Mouse (Mus musculus): ENCODE data around the gene Gm49320.
A peak's percentile ranks its signal among the peaks of the same experiment; 100 is the strongest.

Gene Gm49320

GRCm38 (mm10) chr8:4237814-4238433 is 741 bp upstream of the Gm49320 start:
- Histone ChIP-seq H3K27me3 (ENCODE audit: insufficient read depth, low read length) (peaks cover 26% of the 10 kb centered on the region), H3K9me3 (ENCODE audit: low read length) (no peaks in the 10 kb centered on the region), H3K4me1 (replicated peaks; ENCODE audit: low read depth, low read length) (peaks cover 43% of the 10 kb centered on the region), H3K36me3 (ENCODE audit: insufficient read depth, low read length) (peaks cover 35% of the 10 kb centered on the region), H3K4me3 (replicated peaks; ENCODE audit: low read length) (peak overlapping the region; percentile 88)
- TF ChIP-seq NANOG (IDR thresholded peaks at IDR 0.05; ENCODE audit: borderline replicate concordance, low read length) (no peak), CTCF (conservative IDR thresholded peaks at IDR 0.05; ENCODE audit: low read length) (no peak), POU5F1 (IDR thresholded peaks at IDR 0.05; ENCODE audit: borderline replicate concordance, low read length) (no peak)

DNA sequence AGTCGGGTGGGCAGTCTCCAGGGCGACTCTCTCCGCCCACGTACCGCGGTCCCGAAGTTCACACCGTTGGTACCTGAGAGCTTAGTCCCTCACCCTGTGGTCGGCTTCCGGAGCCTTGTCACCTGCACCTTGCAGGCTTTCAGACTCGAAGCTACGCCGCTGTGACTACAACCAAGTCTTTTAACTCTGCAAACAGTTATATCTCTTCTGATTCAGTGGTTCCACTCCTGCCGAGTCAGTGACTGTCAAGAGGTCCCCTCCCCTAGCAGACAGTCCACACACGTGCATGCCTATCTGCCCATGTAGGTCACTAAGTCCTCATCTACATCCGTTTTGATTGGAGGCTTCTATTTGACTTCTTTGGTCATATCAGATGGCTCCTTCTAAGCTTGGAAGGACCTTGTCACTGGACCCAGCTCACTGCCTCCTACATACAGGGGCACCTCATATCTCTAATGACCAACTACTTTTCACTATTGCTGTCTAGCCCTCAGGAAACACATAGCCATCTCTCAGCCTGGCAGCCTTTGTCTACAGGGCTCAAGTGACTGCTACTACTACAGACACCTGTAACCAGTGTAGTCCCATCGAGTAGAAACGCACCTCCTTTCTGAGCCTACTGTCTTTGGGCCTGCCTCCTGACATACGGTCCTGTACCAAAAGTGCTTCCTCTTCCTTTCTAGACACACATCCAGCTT is 677 bp downstream of the Gm49320 start:
- Histone ChIP-seq H3K9me3 (ENCODE audit: low read length) (no peaks in the 10 kb centered on the region), H3K4me3 (replicated peaks; ENCODE audit: low read length) (peak overlapping the region; percentile 88)

DNA sequence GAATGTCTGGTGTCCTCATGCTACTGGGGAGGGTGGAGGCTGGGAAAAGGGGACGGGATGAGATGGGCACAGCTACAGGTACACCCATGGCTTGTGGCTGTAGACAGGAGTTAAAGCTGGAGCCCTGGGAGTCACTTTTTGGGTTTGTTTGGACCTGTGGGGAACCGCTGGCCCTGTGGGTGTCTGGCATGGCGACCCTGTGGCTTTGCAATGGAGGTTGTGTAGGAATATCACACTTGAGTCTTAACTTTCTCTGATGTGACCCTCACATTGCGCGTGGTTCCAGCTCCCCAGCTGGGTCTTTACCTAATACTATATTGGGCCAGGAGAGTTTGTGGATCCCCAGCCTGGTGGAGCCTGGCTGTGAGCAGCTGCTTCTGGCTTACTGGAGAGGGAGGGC is 6.4 kb downstream of the Gm49320 start:
- H3K4me1 ChIP-seq (replicated peaks; ENCODE audit: low read depth, low read length): peaks cover 61% of the 10 kb centered on the region
- TF ChIP-seq POU5F1 (IDR thresholded peaks at IDR 0.05; ENCODE audit: borderline replicate concordance, low read length) (no peak), CTCF (conservative IDR thresholded peaks at IDR 0.05; ENCODE audit: low read length) (no peak), NANOG (IDR thresholded peaks at IDR 0.05; ENCODE audit: borderline replicate concordance, low read length) (no peak)
- peaks cover 79% of the 10 kb centered on the region for H3K36me3 ChIP-seq (ENCODE audit: insufficient read depth, low read length)
- H3K4me3 ChIP-seq (replicated peaks; ENCODE audit: low read length): no peak overlapping the region
- no peaks in the 10 kb centered on the region for H3K9me3 ChIP-seq (ENCODE audit: low read length)
- H3K27me3 ChIP-seq (ENCODE audit: insufficient read depth, low read length): peaks cover 10% of the 10 kb centered on the region

More for the DNA sequence above, 677 bp downstream of the Gm49320 start:
- no peak for TF ChIP-seq NANOG (IDR thresholded peaks at IDR 0.05; ENCODE audit: borderline replicate concordance, low read length)
- TF ChIP-seq POU5F1 (IDR thresholded peaks at IDR 0.05; ENCODE audit: borderline replicate concordance, low read length): no peak
- no peak for TF ChIP-seq CTCF (conservative IDR thresholded peaks at IDR 0.05; ENCODE audit: low read length)
- peaks cover 19% of the 10 kb centered on the region for H3K27me3 ChIP-seq (ENCODE audit: insufficient read depth, low read length)
- H3K4me1 ChIP-seq (replicated peaks; ENCODE audit: low read depth, low read length): peaks cover 47% of the 10 kb centered on the region
- H3K36me3 ChIP-seq (ENCODE audit: insufficient read depth, low read length): peaks cover 49% of the 10 kb centered on the region

GRCm38 (mm10) chr8:4245737-4246136 is 7.1 kb downstream of the Gm49320 start:
- no peaks in the 10 kb centered on the region for H3K9me3 ChIP-seq (ENCODE audit: low read length)
- peaks cover 13% of the 10 kb centered on the region for H3K27me3 ChIP-seq (ENCODE audit: insufficient read depth, low read length)
- peaks cover 72% of the 10 kb centered on the region for H3K36me3 ChIP-seq (ENCODE audit: insufficient read depth, low read length)
- H3K4me1 ChIP-seq (replicated peaks; ENCODE audit: low read depth, low read length): peaks cover 61% of the 10 kb centered on the region
- H3K4me3 ChIP-seq (replicated peaks; ENCODE audit: low read length): no peak overlapping the region
- TF ChIP-seq POU5F1 (IDR thresholded peaks at IDR 0.05; ENCODE audit: borderline replicate concordance, low read length) (no peak), CTCF (conservative IDR thresholded peaks at IDR 0.05; ENCODE audit: low read length) (no peak), NANOG (IDR thresholded peaks at IDR 0.05; ENCODE audit: borderline replicate concordance, low read length) (no peak)

DNA sequence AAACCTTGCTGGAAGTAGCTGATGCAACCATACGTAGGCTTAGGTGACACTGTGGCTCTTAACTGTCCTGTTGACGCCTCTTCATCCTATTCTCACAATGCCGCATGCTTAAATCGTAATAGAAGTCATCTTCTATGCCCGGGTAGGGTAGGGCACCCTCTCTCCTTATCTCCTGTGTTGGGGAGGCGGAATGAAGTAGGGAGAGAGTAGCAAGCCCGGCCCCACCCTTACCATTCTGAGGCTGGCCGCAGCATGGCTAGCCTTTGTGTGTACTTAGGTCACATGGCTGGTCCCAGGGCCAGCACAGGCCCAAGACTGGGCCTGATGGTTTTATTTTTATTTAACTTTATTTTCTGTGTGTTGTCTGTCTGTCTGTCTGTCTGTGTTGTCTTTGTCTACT is 8.6 kb downstream of the Gm49320 start:
- no peak overlapping the region for H3K4me3 ChIP-seq (replicated peaks; ENCODE audit: low read length)
- H3K9me3 ChIP-seq (ENCODE audit: low read length): no peaks in the 10 kb centered on the region
- peaks cover 57% of the 10 kb centered on the region for H3K36me3 ChIP-seq (ENCODE audit: insufficient read depth, low read length)
- peaks cover 13% of the 10 kb centered on the region for H3K27me3 ChIP-seq (ENCODE audit: insufficient read depth, low read length)
- peaks cover 72% of the 10 kb centered on the region for H3K4me1 ChIP-seq (replicated peaks; ENCODE audit: low read depth, low read length)
- TF ChIP-seq NANOG (IDR thresholded peaks at IDR 0.05; ENCODE audit: borderline replicate concordance, low read length) (no peak), POU5F1 (IDR thresholded peaks at IDR 0.05; ENCODE audit: borderline replicate concordance, low read length) (no peak), CTCF (conservative IDR thresholded peaks at IDR 0.05; ENCODE audit: low read length) (no peak)

DNA sequence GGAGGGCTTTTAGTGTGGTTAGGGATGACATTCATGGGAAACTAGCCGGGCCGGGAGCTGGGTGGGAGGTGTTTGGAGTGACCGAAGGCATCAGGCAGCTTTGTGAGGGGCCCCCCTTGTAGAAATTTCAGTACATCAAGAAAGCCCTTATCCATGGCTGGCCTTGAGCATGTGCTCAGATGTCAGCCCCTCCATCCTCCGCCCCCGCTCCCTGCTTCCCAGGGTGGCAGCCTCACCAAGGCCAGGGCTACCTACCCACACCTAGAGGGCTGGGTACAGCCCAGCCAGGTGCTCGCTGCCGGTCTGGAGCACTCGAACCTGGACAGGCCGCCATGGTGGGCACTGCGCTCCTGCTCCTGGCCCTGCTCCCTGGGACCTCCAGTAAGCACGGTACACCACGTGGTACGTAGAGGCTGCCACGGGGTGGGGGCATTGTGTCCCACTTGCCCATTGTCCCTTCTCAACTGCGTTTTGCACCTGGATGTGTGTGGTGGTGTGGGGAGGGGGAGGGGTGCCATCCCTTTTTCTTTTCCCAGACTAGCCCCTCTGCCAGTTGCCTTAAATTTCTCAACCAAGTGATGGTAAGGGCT is 9.4 kb downstream of the Gm49320 start, which contains the start of gene Tgfbr3l:
Gene Tgfbr3l (plus strand): TSS at position 264 of the 590 bp plus-strand sequence.
- H3K4me1 ChIP-seq (replicated peaks; ENCODE audit: low read depth, low read length): peaks cover 69% of the 10 kb centered on the region
- peaks cover 13% of the 10 kb centered on the region for H3K27me3 ChIP-seq (ENCODE audit: insufficient read depth, low read length)
- H3K4me3 ChIP-seq (replicated peaks; ENCODE audit: low read length): peak within 1 kb of the TSS; percentile 71
- H3K36me3 ChIP-seq (ENCODE audit: insufficient read depth, low read length): peaks cover 49% of the 10 kb centered on the region
- TF ChIP-seq POU5F1 (IDR thresholded peaks at IDR 0.05; ENCODE audit: borderline replicate concordance, low read length) (no peak), CTCF (conservative IDR thresholded peaks at IDR 0.05; ENCODE audit: low read length) (no peak), NANOG (IDR thresholded peaks at IDR 0.05; ENCODE audit: borderline replicate concordance, low read length) (no peak)
- no peaks in the 10 kb centered on the region for H3K9me3 ChIP-seq (ENCODE audit: low read length)

DNA sequence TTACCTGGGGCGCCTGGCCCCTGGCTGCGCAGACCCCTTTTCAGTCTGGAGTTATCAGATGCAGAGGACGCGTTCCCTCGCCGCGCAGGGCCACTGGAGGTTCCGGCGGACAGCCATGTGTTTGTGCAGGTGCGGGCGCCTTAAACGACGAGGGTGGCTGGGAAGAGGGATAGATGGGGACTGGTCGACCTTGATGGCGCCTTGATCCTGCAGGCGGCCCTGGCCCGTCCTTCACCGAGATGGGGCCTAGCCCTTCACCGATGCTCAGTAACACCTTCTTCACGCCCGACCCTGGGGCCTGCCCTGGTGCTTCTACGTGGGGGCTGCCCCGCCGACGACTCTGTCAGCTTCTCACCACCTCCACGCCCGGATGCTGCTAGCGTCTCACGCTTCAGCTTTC is 10.5 kb downstream of the Gm49320 start:
- peak overlapping the region; percentile 71 for H3K4me3 ChIP-seq (replicated peaks; ENCODE audit: low read length)
- peaks cover 74% of the 10 kb centered on the region for H3K4me1 ChIP-seq (replicated peaks; ENCODE audit: low read depth, low read length)
- H3K27me3 ChIP-seq (ENCODE audit: insufficient read depth, low read length): peaks cover 13% of the 10 kb centered on the region
- TF ChIP-seq NANOG (IDR thresholded peaks at IDR 0.05; ENCODE audit: borderline replicate concordance, low read length) (no peak), CTCF (conservative IDR thresholded peaks at IDR 0.05; ENCODE audit: low read length) (no peak), POU5F1 (IDR thresholded peaks at IDR 0.05; ENCODE audit: borderline replicate concordance, low read length) (no peak)
- no peaks in the 10 kb centered on the region for H3K9me3 ChIP-seq (ENCODE audit: low read length)
- peaks cover 38% of the 10 kb centered on the region for H3K36me3 ChIP-seq (ENCODE audit: insufficient read depth, low read length)

GRCm38 (mm10) chr8:4250306-4250970 is 11.8 kb downstream of the Gm49320 start:
- H3K4me3 ChIP-seq (replicated peaks; ENCODE audit: low read length): peak overlapping the region; percentile 71
- H3K4me1 ChIP-seq (replicated peaks; ENCODE audit: low read depth, low read length): peaks cover 76% of the 10 kb centered on the region
- TF ChIP-seq POU5F1 (IDR thresholded peaks at IDR 0.05; ENCODE audit: borderline replicate concordance, low read length): no peak
- peak; percentile 27 for TF ChIP-seq CTCF (conservative IDR thresholded peaks at IDR 0.05; ENCODE audit: low read length)
- peaks cover 38% of the 10 kb centered on the region for H3K36me3 ChIP-seq (ENCODE audit: insufficient read depth, low read length)
- peaks cover 13% of the 10 kb centered on the region for H3K27me3 ChIP-seq (ENCODE audit: insufficient read depth, low read length)
- no peaks in the 10 kb centered on the region for H3K9me3 ChIP-seq (ENCODE audit: low read length)

Data from E14TG2a.4 (cell line).